Mouse (Mus musculus) bone marrow, adult 2 months (tissue): ENCODE measurements around the gene Pycr1.

Experiments used
- CTCF ChIP-seq: fragments of 200-500 bp; IDR thresholded peaks from 2 replicates; pipeline ENCODE4 v1.5.1; 2011; ENCODE audit warnings: low read length, control low read depth; ENCODE audit not compliant: control insufficient read depth, insufficient read depth
- POLR2A ChIP-seq: fragments of 200-500 bp; IDR thresholded peaks from 2 replicates; pipeline ENCODE4 v1.6.1; 2011; ENCODE audit warnings: low read depth, mild to moderate bottlenecking, control low read depth, low read length, borderline replicate concordance; ENCODE audit not compliant: control insufficient read depth

- no peak for TF ChIP-seq CTCF
- TF ChIP-seq POLR2A: no peak
Observed at GRCm38 (mm10) chr11:120665406-120665805, 21.8 kb upstream of the Pycr1 start.
